Mouse (Mus musculus): ENCODE measurements around the gene Slc44a4. TPM values are rescaled to one million over a fixed set of nuclear protein-coding genes. Genes with fewer than 3 reads are reported as not detected.

Gene Slc44a4
- not detected for total RNA-seq (2022)

GRCm38 (mm10) chr17:34913930-34914665 lies at the start of gene Slc44a4:
TSS of gene Slc44a4 (plus strand) at chr17:34914466.
- no peak for DNase-seq (ENCODE audit: low spot score)

GRCm38 (mm10) chr17:34865981-34866380 lies 48.3 kb upstream of the Slc44a4 start:
- DNase-seq (ENCODE audit: low spot score): no peak

DNA sequence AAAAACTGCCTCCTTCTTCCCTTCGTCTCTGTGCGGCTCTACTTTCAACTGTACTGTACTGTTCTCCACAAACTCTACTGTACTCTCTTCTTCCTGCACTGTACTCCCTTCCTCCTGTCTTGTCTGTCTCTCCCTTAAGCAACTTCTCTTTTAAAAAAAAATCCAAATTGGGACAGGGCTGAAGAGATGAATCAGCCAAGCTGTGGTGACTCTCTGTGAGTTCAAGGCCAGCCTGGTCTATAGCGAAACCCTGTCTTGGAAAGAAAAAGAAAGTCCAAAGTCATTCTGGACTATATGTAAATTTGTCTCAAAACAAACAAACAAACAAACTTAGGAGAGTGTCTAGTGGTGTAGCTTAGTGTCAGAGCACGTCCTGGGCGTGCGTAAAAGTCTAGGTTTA lies 39.9 kb upstream of the Slc44a4 start:
- no peak for DNase-seq (ENCODE audit: low spot score)

DNA sequence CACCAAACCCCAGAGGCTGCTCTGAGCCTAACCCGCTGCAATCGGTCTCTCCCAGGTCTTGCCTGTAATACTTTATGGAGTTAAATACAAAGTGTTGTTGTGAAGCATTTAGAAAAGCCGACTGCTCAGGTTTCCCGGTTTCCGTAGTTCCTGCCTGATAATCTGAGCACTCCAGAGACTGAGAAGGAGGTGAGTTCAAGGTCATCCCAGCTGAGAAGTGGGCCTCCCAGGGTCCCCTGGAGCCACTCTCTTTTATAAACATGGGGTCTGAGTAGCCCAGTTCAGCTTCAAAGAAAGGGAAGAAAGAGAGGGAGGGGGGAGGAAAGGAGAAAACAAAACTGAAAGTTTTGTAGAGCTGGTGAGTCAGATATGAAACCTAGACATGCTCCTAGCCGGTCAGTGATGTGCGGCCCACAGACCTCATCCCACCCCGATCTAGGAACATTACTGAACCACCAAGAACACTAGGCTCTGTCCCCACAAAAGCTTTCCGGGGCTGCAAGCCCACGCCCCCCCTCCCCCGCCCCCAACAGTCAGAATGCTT lies 34.9 kb upstream of the Slc44a4 start, which contains the start of gene Zbtb12:
Zbtb12 (plus strand) TSS at position 148 of the 544 bp plus-strand sequence.
- DNase-seq (ENCODE audit: low spot score): no peak

- DNase-seq (ENCODE audit: low spot score): no peak
Observed at GRCm38 (mm10) chr17:34881166-34881565, 33.1 kb upstream of the Slc44a4 start.

DNA sequence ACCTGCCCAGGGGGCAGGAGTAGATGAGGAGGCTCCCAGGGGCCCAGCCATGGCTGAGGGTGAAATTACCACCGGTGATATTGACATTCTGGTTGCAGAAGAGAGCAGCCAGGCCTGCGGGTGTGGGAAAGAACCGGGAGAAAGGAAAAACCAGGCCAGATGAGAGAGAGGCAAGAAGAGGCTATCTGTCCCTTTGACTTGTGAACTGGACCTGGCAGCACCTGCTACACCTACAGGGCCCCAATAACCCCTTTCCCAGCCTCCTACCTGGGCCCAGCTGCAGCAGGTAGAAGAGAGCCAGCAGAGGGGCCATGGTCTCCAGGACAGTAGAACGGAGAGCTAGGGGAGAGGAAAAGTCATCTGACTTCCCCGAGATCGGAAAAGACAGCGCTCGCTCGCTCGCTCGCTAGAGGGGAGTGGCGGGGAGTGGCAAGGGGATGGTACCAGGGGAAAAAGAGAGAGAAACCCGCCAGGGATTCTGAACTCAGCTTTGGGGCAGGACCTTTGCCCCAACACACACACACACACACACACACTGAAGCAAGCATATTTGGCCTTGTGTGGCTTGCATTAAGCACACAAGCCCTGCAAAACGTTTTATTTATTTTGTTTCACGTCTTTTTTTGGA lies 32.5 kb upstream of the Slc44a4 start, which contains the start of gene Gm20547:
Gm20547 (minus strand) TSS at position 360 of the 628 bp plus-strand sequence.
- DNase-seq (ENCODE audit: low spot score): no peak

GRCm38 (mm10) chr17:34883332-34883731 lies 30.9 kb upstream of the Slc44a4 start:
- no peak for DNase-seq (ENCODE audit: low spot score)

- DNase-seq (ENCODE audit: low spot score): no peak
Observed at GRCm38 (mm10) chr17:34884704-34885103, 29.6 kb upstream of the Slc44a4 start.

DNA sequence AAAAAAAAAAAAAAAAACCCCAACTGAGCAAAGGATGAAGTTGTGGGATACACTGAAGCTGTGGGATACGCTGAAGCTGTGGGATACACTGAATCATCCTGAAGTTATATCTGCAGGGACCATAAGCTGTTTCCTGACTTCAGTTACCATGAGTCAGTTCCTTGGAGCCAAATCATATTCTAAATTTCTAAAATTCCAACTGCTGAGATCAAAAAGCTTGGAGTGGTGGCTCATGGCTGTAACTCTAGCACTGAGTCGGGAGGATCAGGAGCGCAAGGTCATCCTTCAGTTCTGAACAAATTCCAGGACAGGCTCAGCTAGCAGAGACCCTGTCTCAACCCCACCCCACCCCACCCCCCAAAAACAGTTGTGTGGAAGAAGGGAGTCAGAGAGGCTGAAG lies 28.7 kb upstream of the Slc44a4 start:
- DNase-seq (ENCODE audit: low spot score): no peak

GRCm38 (mm10) chr17:34887942-34888341 lies 26.3 kb upstream of the Slc44a4 start:
- DNase-seq (ENCODE audit: low spot score): no peak

- no peak for DNase-seq (ENCODE audit: low spot score)
Observed at GRCm38 (mm10) chr17:34890074-34890743, 24.1 kb upstream of the Slc44a4 start.

DNA sequence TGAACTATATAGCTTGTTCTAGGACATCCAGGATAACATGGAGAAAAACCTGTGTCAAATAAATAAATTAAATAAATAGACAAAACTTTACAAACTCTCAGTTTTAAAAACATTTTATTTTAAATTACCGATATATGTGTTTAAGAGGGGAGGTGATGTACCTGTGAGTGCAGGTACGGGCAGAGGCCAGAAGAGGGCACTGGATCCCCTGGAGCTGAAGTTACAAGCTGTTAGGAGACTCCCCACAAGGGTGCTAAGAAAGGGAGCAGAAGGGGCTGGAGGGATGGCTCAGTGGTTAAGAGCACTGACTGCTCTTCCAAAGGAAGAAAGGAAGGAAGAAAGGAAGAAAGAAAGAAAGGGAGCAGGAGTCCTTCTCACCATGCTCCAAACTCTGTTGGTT lies 22.9 kb upstream of the Slc44a4 start:
- no peak for DNase-seq (ENCODE audit: low spot score)

DNA sequence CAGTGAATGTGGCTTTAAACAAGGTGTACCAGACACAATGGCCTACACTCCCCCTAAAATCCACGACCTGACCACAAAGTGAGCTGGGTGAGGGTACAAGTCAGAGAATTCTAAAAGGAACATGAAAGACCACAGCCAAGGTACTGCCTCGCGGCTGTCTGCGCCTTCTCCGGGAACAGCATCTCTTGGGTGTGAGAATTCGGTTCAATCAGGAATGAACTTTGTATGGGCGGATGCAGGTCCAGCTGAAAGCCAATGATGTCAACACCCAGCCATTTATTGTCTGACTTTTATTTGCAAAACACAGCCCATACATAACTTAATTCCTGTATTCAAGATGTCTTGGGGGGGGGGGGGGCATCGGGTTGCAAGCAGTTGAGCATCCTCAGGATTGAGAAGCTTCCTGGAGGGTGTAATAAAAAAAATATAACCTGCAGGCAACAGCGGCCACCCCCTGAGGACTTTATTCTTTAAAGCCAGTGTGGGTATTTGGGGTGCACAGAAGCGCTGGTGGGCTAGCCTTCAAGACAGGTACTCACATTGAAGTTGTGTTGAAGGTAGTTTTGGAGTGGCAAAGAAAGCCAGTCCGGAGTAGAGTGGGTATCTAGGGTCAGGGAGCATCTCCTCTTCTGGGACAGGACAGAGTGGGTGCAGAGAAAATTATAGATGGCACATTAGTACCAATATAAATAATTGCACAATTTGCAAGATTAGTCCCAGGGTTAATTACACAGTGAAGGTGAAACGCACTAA lies 21.0 kb upstream of the Slc44a4 start:
- DNase-seq (ENCODE audit: low spot score): no peak

GRCm38 (mm10) chr17:34894074-34894597 lies 20.1 kb upstream of the Slc44a4 start:
- DNase-seq (ENCODE audit: low spot score): peak; percentile 91

GRCm38 (mm10) chr17:34894801-34895530 lies 19.3 kb upstream of the Slc44a4 start:
- peak; percentile 35 for DNase-seq (ENCODE audit: low spot score)

DNA sequence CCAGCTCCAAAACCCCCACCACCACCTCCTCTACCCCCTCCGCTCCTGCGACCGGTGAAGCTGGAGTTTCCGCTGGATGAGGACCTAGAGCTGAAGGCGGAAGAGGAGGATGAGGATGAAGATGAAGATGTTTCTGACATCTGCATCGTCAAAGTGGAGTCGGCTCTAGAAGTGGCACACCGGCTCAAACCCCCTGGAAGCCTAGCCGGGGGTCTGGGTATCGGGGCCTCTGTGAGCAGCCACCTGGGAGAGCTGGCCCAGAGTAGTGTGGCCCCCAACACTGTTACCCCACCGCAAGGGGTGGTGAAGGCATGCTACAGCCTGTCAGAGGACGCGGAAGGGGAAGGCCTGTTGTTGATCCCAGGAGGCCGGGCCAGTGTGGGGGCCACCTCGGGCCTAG lies 18.5 kb upstream of the Slc44a4 start:
- DNase-seq (ENCODE audit: low spot score): no peak

DNA sequence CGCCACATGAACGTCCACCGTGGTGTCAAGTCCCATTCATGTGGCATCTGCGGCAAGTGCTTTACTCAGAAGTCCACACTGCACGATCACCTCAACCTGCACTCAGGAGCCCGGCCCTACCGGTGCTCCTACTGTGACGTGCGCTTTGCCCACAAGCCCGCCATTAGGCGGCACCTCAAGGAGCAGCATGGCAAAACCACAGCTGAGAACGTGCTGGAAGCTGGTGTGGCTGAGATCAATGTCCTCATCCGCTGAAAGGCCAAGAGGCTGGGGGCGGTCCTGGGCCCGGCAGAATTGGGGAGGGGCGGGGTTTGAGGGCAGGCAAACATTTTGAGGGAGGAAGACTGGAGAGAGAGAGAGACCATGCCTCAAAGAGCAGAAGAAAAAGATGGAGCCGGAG lies 17.9 kb upstream of the Slc44a4 start:
- DNase-seq (ENCODE audit: low spot score): no peak

- peak; percentile 24 for DNase-seq (ENCODE audit: low spot score)
Observed at GRCm38 (mm10) chr17:34897373-34898159, 16.7 kb upstream of the Slc44a4 start.

- peak; percentile 78 for DNase-seq (ENCODE audit: low spot score)
Observed at GRCm38 (mm10) chr17:34898160-34898586, 16.1 kb upstream of the Slc44a4 start, which contains the start of the genes C2 and Ehmt2. TSS of gene C2 (minus strand) at chr17:34898265. TSS of gene Ehmt2 (plus strand) at chr17:34898469.

- DNase-seq (ENCODE audit: low spot score): no peak
Observed at GRCm38 (mm10) chr17:34898706-34899052, 15.6 kb upstream of the Slc44a4 start.
